Mouse (Mus musculus) urinary bladder, postnatal 25 days (tissue): ENCODE results near the gene Sav1.

Source experiments
- DNase-seq: peaks from one replicate; pipeline ENCODE4 v3.0.0; 2022; ENCODE audit warnings: low spot score

Sav1 gene

GRCm38 (mm10) chr12:69957378-69957777 lies 29.4 kb downstream of the Sav1 start:
- no peak for DNase-seq

- no peak for DNase-seq
These were observed 39.3 kb downstream of the Sav1 start for GRCm38 (mm10) chr12:69947502-69947901.

GRCm38 (mm10) chr12:69945861-69946260 lies 40.9 kb downstream of the Sav1 start:
- no peak for DNase-seq

GRCm38 (mm10) chr12:69941655-69942329 lies 45.0 kb downstream of the Sav1 start:
- no peak for DNase-seq

GRCm38 (mm10) chr12:69939291-69939690 lies 47.5 kb downstream of the Sav1 start:
- DNase-seq, result no peak

GRCm38 (mm10) chr12:69937731-69938130 lies 49.1 kb downstream of the Sav1 start:
- DNase-seq, result no peak

GRCm38 (mm10) chr12:69926716-69927115 lies 60.1 kb downstream of the Sav1 start:
- DNase-seq, result no peak

GRCm38 (mm10) chr12:69924012-69924411 lies 62.8 kb downstream of the Sav1 start:
- DNase-seq, result peak; percentile 8

GRCm38 (mm10) chr12:69923603-69924002 lies 63.2 kb downstream of the Sav1 start:
- no peak for DNase-seq

- no peak for DNase-seq
These were observed 63.7 kb downstream of the Sav1 start for GRCm38 (mm10) chr12:69923128-69923527.

- no peak for DNase-seq
These were observed 64.7 kb downstream of the Sav1 start for GRCm38 (mm10) chr12:69922099-69922498.

GRCm38 (mm10) chr12:69917870-69918269 lies 68.9 kb downstream of the Sav1 start:
- no peak for DNase-seq
